In genomic region chr13:100516213-100517105, GRCm38 (mm10) we compare ENCODE assay signal across 9 mouse cellular contexts. TPM values are rescaled to one million over a fixed set of nuclear protein-coding genes. Genes with fewer than 3 reads are reported as not detected.
DNase-seq lines count a peak whose midpoint lies in the region; ATAC-seq and TF ChIP-seq lines count a peak whose summit lies in the region.
"Had no signal": no experiment of that assay in that cellular context is flagged by ENCODE, and none has a peak within 500 bp of the region (broad histone marks: within the 10 kb centered on the region; RNA-seq: fewer than 3 reads in every experiment).

No protein-coding gene starts in this region.

- no peaks in the 10 kb centered on the region for H3K79me3 ChIP-seq in C2C12 (ENCODE audit: low read depth)

- H3K27me3 ChIP-seq in C2C12 (ENCODE audit: control insufficient read depth, insufficient read depth, insufficient read length) = no peaks in the 10 kb centered on the region
- H3K27me3 ChIP-seq in embryonic facial prominence, embryonic 12.5 days = no peaks in the 10 kb centered on the region
- no peaks in the 10 kb centered on the region for H3K27me3 ChIP-seq in limb, embryonic 13.5 days
- H3K27me3 ChIP-seq: liver, embryonic 15.5 days had no signal

- 38% methylated on average over 12 of the region's 12 CpGs for WGBS in embryonic facial prominence, embryonic 12.5 days
- 27% methylated on average over 12 of the region's 12 CpGs for WGBS in limb, embryonic 13.5 days

- no peaks in the 10 kb centered on the region for H3K79me2 ChIP-seq in C2C12 (ENCODE audit: control insufficient read depth, insufficient read depth)

- no peaks in the 10 kb centered on the region for H3K9me3 ChIP-seq in embryonic facial prominence, embryonic 12.5 days
- H3K9me3 ChIP-seq in limb, embryonic 13.5 days = no peaks in the 10 kb centered on the region
- H3K9me3 ChIP-seq: liver, embryonic 15.5 days had no signal

- no peak overlapping the region for H3K9ac ChIP-seq in embryonic facial prominence, embryonic 12.5 days
- H3K9ac ChIP-seq in limb, embryonic 13.5 days = 0 out of 2 replicates have a peak overlapping the region, but pooled peaks have one; percentile 8
- H3K9ac ChIP-seq: liver, embryonic 15.5 days had no signal

- H3K4me3 ChIP-seq in C2C12 (ENCODE audit: insufficient read depth, poor library complexity, severe bottlenecking) = no peak overlapping the region
- H3K4me3 ChIP-seq in embryonic facial prominence, embryonic 12.5 days = no peak overlapping the region
- no peak overlapping the region for H3K4me3 ChIP-seq in limb, embryonic 13.5 days
- H3K4me3 ChIP-seq: liver, embryonic 15.5 days had no signal

- TF ChIP-seq CTCF in C2C12 (IDR thresholded peaks at IDR 0.05; ENCODE audit: control insufficient read depth, insufficient read depth, insufficient read length) = no peak

- H3K27ac ChIP-seq in embryonic facial prominence, embryonic 12.5 days = peak overlapping the region; percentile 76; the same call in 1 of the 2 replicates
- peak overlapping the region; percentile 77 for H3K27ac ChIP-seq in limb, embryonic 13.5 days
- H3K27ac ChIP-seq: liver, embryonic 15.5 days had no signal

- ATAC-seq in embryonic facial prominence, embryonic 12.5 days (ENCODE audit: insufficient number of reproducible peaks, insufficient read depth, low FRiP score, low TSS enrichment) = no peak
- peak; percentile 84 for ATAC-seq in limb, embryonic 13.5 days (ENCODE audit: low FRiP score, low read depth)

- peaks cover 10% of the 10 kb centered on the region; the same call in 1 of the 2 replicates for H3K4me1 ChIP-seq in embryonic facial prominence, embryonic 12.5 days
- H3K4me1 ChIP-seq in limb, embryonic 13.5 days = peaks cover 15% of the 10 kb centered on the region

- H3K4me2 ChIP-seq in embryonic facial prominence, embryonic 12.5 days (replicated peaks) = no peak overlapping the region
- peak overlapping the region; percentile 19; the same call in 1 of the 2 replicates for H3K4me2 ChIP-seq in limb, embryonic 13.5 days (replicated peaks)
- H3K4me2 ChIP-seq: liver, embryonic 15.5 days had no signal

- no peak overlapping the region for H3ac ChIP-seq in C2C12 (ENCODE audit: control insufficient read depth, insufficient read length, low read depth)

- DNase-seq in embryo, embryonic 10 days (ENCODE audit: low spot score) = peak; percentile 17
- DNase-seq in embryo, embryonic 9.5 days (ENCODE audit: extremely low spot score) = no peak
- no peak for DNase-seq in testis, postnatal 10 days (ENCODE audit: low spot score)
- no peak for DNase-seq in ovary, postnatal 10 days (ENCODE audit: low spot score)
- no peak for DNase-seq in spleen, postnatal 4 days (ENCODE audit: low spot score in 2 of 2)

- no peaks in the 10 kb centered on the region for H3K36me3 ChIP-seq in C2C12 (ENCODE audit: control insufficient read depth, insufficient read depth)
- no peaks in the 10 kb centered on the region for H3K36me3 ChIP-seq in embryonic facial prominence, embryonic 12.5 days
- no peaks in the 10 kb centered on the region for H3K36me3 ChIP-seq in limb, embryonic 13.5 days
- H3K36me3 ChIP-seq: liver, embryonic 15.5 days had no signal

TF ChIP-seq in C2C12, 6 proteins besides CTCF, POLR2A, EP300 and RAD21:
- TF ChIP-seq MYOG (IDR thresholded peaks at IDR 0.05; ENCODE audit: control insufficient read depth, extremely low read depth, insufficient read length) (no peak), MAX (IDR thresholded peaks at IDR 0.05) (peak; percentile 34), FOSL1 (IDR thresholded peaks at IDR 0.05; ENCODE audit: insufficient read depth, low read length, poor library complexity, severe bottlenecking) (peak; percentile 53), USF1 (IDR thresholded peaks at IDR 0.05; ENCODE audit: low read depth) (peak; percentile 68), MYOD1 (IDR thresholded peaks at IDR 0.05; ENCODE audit: control insufficient read depth, insufficient read length, low read depth) (peak; percentile 21), CEBPB (IDR thresholded peaks at IDR 0.05; ENCODE audit: low read depth) (no peak)
TF ChIP-seq in C2C12: peak in this region for 4.

RNA-seq across cellular contexts. Expression of gene Gtf2h2, which starts 24.1 kb away (rescaled TPM):
- polyA plus RNA-seq in C2C12 (2012; fragmentation: generic; extraction: Trizol) = 19.4 TPM
- polyA plus RNA-seq in embryonic facial prominence, embryonic 12.5 days (2016; fragmentation: Nextera tagmentation; extraction: Ambion mirVana) = 85.4 and 86.9 TPM in 2 replicates
- 86.0 and 93.9 TPM in 2 replicates for polyA plus RNA-seq in limb, embryonic 13.5 days (2015; fragmentation: Nextera tagmentation; extraction: Ambion mirVana)

RNA-seq across cellular contexts. Expression of gene Ocln, which starts 36.1 kb away (rescaled TPM):
- 0.42 TPM for polyA plus RNA-seq in C2C12 (2012; fragmentation: generic; extraction: Trizol)
- polyA plus RNA-seq in embryonic facial prominence, embryonic 12.5 days (2016; fragmentation: Nextera tagmentation; extraction: Ambion mirVana) = 5.8 and 7.5 TPM in 2 replicates
- polyA plus RNA-seq in limb, embryonic 13.5 days (2015; fragmentation: Nextera tagmentation; extraction: Ambion mirVana) = 3.8 TPM in 2 replicates
